Mouse (Mus musculus) ovary, adult 18-20 months (tissue): ENCODE results near the gene AI182371.

Experiments
- DNase-seq: peaks from one replicate; pipeline ENCODE4 v3.0.0; 2022; ENCODE audit warnings: low spot score, mixed read lengths

Gene AI182371

GRCm38 (mm10) chr2:35101443-35101842, at the start of gene AI182371:
Gene AI182371 (minus strand): TSS chr2:35101543.
- DNase-seq, result no peak

GRCm38 (mm10) chr2:35148806-35149205, 47.5 kb upstream of the AI182371 start:
- DNase-seq, result no peak

- no peak for DNase-seq
Measured at GRCm38 (mm10) chr2:35141673-35142072, 40.3 kb upstream of the AI182371 start.

GRCm38 (mm10) chr2:35138576-35138975, 37.2 kb upstream of the AI182371 start:
- no peak for DNase-seq

GRCm38 (mm10) chr2:35133891-35134290, 32.5 kb upstream of the AI182371 start:
- no peak for DNase-seq

GRCm38 (mm10) chr2:35132662-35133055, 31.3 kb upstream of the AI182371 start:
- no peak for DNase-seq

GRCm38 (mm10) chr2:35131991-35132661, 30.8 kb upstream of the AI182371 start:
- peak; percentile 91 for DNase-seq

GRCm38 (mm10) chr2:35131491-35131890, 30.1 kb upstream of the AI182371 start:
- DNase-seq, result no peak

GRCm38 (mm10) chr2:35124716-35125115, 23.4 kb upstream of the AI182371 start:
- no peak for DNase-seq

GRCm38 (mm10) chr2:35110521-35110920, 9.2 kb upstream of the AI182371 start:
- DNase-seq, result no peak

GRCm38 (mm10) chr2:35109924-35110304, 8.6 kb upstream of the AI182371 start:
- no peak for DNase-seq

GRCm38 (mm10) chr2:35109141-35109923, 8.0 kb upstream of the AI182371 start, which contains the start of gene Cntrl:
Gene Cntrl (plus strand): TSS chr2:35109492.
- DNase-seq, result peak; percentile 89

GRCm38 (mm10) chr2:35108712-35109111, 7.4 kb upstream of the AI182371 start:
- DNase-seq, result peak; percentile 3

- DNase-seq, result no peak
Measured at GRCm38 (mm10) chr2:35107984-35108635, 6.8 kb upstream of the AI182371 start.

GRCm38 (mm10) chr2:35104843-35105242, 3.5 kb upstream of the AI182371 start:
- no peak for DNase-seq

- no peak for DNase-seq
Measured at GRCm38 (mm10) chr2:35103558-35103957, 2.2 kb upstream of the AI182371 start.

GRCm38 (mm10) chr2:35102777-35103176, 1.4 kb upstream of the AI182371 start:
- no peak for DNase-seq

- no peak for DNase-seq
Measured at GRCm38 (mm10) chr2:35100529-35100928, 814 bp downstream of the AI182371 start.

- DNase-seq, result no peak
Measured at GRCm38 (mm10) chr2:35087418-35087817, 13.9 kb downstream of the AI182371 start.

- DNase-seq, result no peak
Measured at GRCm38 (mm10) chr2:35079166-35079565, 22.2 kb downstream of the AI182371 start.

GRCm38 (mm10) chr2:35074328-35074727, 27.0 kb downstream of the AI182371 start:
- no peak for DNase-seq

GRCm38 (mm10) chr2:35072547-35072946, 28.8 kb downstream of the AI182371 start:
- DNase-seq, result no peak

GRCm38 (mm10) chr2:35070275-35070674, 31.1 kb downstream of the AI182371 start:
- DNase-seq, result no peak
